Mouse (Mus musculus): Measurements from ENCODE around the gene 1600015I10Rik.

DNA sequence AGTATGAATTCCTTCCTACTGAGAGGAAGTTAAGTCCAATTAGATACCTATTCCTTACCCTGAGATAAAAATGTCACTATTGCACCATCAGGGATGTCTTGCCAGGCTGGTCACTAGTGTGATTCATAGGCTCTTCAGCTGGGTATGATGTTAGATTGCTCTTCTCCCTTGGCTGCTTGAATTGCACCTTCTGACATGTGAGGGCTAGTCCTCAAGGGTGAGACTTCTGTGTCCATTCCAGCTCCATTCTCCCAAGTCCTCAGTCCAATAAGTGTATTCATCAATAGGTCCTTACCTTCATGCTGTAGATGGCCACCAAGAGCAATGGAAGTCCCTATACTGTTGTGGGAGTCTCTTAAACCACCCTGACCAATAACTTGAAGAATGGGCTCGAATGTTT, 49.9 kb downstream of the 1600015I10Rik start:
- TF ChIP-seq CTCF (IDR thresholded peaks at IDR 0.05; ENCODE audit: borderline replicate concordance, insufficient read depth, low read length) (no peak), POLR2A (IDR thresholded peaks at IDR 0.05; ENCODE audit: low read depth, low read length) (no peak)

All from embryonic fibroblast, embryonic 13.5 days (primary cell).